Mouse (Mus musculus) cerebellum, postnatal 25 days (tissue): Measurements from ENCODE around the gene Nodal.
"Not testable (repeated sequence)": the region's sequence is repeated elsewhere in the genome, so short reads cannot be mapped to it uniquely, and the experiment has no call there.

Source experiments
- DNase-seq, 2 experiments: peaks; one replicate each; pipeline ENCODE4 v3.0.0; 2021; ENCODE audit warnings: mixed read lengths in 2 of 2

Gene Nodal

GRCm38 (mm10) chr10:61440202-61440800 is 22.5 kb downstream of the Nodal start:
- no peak for DNase-seq

DNA sequence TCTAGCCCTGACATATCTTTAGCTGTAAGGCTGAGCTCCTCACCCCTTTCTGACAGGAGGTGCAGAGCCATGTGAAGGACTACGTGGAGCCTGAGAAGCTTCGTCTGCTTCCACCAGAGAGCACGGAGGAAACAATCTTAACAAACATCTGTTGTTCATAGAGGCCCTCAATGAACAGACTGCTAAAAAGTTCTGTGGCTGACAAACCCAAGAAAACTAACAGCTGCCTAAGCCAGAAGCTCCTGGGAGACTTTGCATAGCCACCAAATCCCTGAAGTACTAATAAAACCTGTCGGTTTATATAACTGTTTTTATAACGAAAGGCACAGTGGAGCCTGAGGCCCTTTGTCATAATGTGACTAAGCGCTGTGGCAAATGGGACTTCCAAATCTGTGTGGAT is 25.7 kb downstream of the Nodal start:
- no peak for DNase-seq

GRCm38 (mm10) chr10:61443876-61444275 is 26.1 kb downstream of the Nodal start:
- no peak for DNase-seq

DNA sequence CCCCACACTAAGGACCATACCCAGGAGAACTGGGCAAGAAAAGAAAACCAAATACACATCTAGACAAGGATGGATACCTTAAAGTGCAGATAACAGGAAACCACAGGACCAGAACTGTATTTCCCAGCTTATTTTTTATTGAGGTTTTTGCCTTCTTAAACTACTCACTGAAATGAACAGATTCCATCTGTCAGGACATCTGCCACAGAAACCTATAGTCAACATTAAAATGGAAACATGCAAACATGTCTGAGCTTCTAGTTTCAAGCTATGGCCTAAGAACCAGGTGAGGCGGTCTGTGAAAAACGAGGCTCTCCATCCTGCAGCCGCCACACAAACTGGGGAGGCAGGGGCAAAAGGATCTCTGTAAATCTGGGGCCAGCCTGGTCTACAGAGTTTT is 27.2 kb downstream of the Nodal start:
- no peak for DNase-seq

DNA sequence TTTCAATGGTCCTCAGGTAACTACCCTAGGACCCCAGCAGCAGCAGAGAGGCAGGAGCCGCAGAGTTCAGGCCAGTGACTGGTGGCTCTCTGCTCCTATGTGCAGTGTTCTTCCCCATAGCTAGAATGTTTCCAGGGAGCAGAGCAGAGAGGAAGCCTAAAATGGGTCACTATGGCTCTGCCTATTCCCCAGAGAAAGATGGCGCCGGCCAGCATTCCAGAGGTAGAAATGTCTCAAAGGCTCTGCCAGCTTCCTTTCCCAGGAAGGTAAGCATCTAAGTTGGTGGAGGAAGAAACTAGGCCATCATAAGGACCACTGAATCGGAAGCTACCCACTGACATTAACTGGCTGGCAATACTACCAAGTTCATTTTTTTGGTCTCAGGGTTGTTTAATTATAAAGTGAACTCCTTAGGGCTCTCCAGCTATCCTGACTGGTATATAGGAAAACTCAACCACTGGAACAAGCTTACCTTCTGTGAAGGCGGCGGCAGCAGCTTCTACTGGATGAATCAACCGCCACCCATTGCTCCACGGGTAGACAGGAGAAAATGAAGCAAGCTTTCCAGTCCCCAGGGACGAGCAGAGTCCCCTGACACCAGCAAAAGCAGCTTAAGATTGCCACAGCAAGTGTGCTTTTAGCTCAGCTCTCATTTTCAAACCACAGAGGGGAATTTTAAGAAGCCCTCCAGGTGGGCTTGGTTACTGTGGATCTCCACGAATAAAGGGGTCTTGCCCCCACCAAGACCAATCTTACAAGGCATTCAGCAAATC is 30.0 kb downstream of the Nodal start:
- no peak for DNase-seq

DNA sequence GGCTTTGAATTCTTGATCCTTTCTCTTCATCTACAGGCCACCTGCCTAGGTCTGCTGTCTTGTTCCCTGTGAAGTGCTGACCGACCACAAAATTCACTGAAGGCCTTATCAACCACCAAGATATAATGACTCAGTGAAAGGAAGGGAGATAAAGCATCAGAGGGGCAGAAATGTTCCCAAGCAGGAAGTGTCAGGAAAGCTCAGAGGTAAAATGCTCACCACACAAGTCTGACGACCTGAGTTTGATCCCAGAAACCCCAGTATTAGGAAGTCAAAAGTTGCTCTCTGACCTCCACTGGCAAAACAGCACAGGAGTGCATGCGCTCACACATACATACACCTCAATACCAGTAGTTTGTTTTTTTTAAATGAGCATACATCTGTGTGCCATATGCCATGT is 31.1 kb downstream of the Nodal start:
- DNase-seq = no peak

- DNase-seq = no peak
These were observed 33.7 kb downstream of the Nodal start for GRCm38 (mm10) chr10:61451463-61451930.

GRCm38 (mm10) chr10:61451931-61452617 is 34.3 kb downstream of the Nodal start:
- DNase-seq = peak; percentile 62 to 68

DNA sequence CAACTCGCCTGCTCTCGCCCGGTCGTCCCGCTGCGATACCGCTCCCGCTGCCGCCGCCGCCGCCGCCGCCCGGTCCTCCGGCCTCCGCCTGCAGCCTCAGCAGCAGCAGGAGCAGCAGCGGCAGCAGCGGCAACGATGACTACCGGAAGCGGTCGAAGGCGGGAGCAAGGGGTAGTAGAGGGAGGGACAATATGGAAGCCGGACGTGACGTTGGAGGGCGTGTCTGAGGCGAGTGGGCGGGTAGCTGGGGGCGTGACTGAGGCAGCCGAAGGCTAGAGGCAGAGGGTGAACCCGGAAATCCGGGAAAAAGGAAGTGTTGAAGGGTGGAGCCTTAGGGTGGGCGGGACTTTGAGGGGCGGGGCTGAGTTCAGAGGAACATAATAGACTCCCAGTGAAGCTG is 34.9 kb downstream of the Nodal start, which contains the start of gene Eif4ebp2:
Gene Eif4ebp2, minus strand, starts transcription at position 17 of the 400 bp plus-strand sequence.
- peak; percentile 97 to 98 for DNase-seq

DNA sequence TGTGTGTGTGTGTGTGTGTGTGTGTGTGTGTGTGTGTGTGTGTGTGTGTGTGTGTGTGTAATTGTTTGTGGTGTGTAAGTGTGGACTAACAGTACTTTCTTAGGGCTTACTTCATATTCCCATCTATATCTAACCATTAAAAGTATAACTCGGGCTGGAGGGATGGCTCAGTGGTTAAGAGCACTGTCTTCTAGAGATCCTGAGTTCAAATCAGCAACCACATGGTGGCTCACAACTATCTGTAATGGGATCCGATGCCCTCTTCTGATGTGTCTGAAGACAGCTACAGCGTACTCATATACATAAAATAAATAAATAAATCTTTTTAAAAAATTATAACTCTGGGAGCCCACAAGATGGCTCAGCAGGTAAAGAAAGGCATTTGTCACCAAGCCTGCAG is 35.4 kb downstream of the Nodal start:
- not testable (repeated sequence) for DNase-seq

GRCm38 (mm10) chr10:61457182-61457581 is 39.4 kb downstream of the Nodal start:
- DNase-seq = no peak

DNA sequence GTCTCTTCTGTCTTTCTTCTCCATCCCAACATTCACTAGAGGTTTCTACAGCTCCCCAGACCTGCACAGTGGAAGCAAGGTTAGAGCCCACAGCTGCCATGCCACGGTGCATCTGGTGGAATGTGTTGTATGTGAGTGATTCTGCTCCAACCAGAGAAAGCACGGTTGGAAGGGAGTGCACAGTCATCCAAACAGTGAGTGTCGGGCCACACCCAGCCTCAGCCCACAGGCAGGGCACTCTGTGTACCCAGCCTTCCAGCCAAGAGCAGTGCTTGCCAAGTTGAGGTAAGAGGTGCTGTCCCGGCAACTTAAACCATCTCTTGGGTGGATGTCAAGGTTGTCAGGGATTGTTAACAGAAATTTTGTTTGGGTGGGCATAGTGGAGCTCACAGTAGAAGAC is 47.2 kb downstream of the Nodal start:
- DNase-seq = no peak

DNA sequence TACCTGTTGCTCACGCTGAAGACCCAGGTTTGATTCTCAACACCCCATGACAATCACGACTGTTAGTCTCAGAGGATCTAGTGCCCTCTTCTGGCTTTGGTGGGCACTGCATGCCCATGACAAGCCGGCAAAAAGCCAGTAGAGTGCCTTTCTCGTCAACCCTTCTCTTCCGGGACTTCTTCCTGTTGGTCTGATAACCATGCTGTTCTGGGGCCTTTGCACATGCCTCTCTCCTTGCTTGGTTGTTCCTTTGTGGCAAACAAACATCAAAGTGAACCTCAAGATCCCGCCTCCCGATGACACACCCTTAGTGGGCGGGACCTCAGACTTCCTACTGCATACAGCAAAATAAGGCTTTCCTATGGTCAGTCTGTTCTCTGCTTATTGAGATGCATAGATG is 48.5 kb downstream of the Nodal start:
- DNase-seq = no peak

DNA sequence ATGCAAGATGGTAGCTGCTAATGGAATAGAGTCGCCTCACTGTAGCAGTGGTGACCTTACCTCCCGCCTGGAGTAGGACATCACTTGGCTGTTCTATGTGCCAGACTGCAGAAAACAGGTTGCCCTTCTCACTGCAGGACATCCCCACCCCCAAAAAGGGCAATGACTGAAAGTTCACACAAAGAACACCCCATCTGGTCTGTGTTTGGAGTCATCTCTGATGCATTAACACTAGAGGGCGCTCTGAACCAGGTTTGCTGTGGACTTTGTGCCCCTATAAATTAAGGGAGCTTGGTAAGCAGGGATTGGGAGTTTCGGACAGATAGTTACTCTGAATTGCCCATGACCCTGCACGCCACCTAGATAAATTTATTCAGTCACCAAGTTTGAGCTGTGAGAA is 49.1 kb downstream of the Nodal start:
- peak in 1 of 2 experiments; percentile 56 for DNase-seq

GRCm38 (mm10) chr10:61468900-61469299 is 51.1 kb downstream of the Nodal start:
- DNase-seq = no peak

GRCm38 (mm10) chr10:61473640-61474039 is 55.9 kb downstream of the Nodal start:
- DNase-seq = no peak

DNA sequence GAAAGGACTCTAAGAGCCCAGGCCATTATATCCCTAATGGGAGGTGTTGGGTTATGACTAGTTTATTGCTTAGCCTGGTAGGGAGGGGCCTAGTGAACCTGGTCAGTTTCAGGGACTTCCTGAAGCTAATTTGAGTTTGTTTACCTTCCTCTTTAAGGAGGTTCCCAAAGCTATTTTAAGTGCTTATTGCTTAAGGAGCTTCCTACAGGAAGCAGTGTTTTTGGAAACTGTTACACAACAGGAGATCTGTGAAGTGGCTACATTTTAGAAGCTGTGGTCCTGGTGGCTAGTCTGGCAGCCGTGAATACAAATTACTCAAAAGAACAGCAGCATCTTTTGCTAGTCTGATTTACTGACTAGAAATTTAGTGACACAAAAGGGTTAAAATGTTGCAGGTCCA is 56.6 kb downstream of the Nodal start:
- no peak for DNase-seq
